Mouse (Mus musculus): ENCODE data around the gene Gm17174. TPM values are rescaled to one million over a fixed set of nuclear protein-coding genes. Genes with fewer than 3 reads are reported as not detected.
"Not testable (repeated sequence)": the region's sequence is repeated elsewhere in the genome, so short reads cannot be mapped to it uniquely, and the experiment has no call there.

Gm17174 gene
- total RNA-seq (2015; ENCODE audit: low replicate concordance) = not detected in 2 replicates
- total RNA-seq (2017; ENCODE audit: low replicate concordance) = not detected in 2 replicates

DNA sequence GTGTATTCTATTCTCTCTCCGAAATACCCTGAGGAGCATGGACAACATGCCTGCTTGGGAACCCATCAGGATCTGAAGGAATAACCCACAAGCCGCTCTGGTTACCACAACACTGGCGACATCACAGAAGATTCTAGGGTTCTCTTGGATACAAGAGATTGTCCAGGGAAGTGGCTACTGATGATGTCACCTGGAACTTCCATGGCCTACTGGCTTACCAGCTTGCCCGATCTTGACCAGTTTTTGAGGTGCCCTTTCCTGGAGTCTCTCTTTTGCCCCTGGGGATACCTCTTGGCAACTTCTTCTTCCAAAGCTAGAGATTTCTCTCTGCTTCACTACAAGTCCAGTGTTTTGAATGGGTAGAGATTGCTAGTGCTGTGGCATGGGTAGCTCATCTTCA is at the start of gene Gm17174:
Gm17174 (minus strand) TSS at position 101 of the 400 bp plus-strand sequence.
- not testable (repeated sequence) for ATAC-seq (replicated peaks; ENCODE audit: low FRiP score, poor library complexity, severe bottlenecking)

DNA sequence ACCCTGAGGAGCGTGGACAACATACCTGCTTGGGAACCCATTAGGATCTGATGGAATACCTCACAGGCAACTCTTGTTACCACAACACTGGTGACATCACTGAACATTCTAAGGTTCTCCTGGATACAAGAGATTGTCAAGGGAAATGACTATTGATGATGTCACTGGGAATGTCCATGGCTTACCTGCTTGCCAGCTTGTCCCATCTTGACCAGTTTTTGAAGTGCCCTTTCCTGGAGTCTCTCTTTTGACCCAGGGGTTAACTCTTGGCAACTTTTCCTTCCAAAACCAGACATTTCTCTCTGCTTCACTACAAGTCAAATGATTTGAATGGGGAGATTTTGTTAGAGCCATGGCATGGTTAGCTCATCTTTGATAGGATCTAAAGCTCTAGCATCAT is 43.6 kb upstream of the Gm17174 start, which contains the start of gene Gm4181:
Gm4181 (minus strand) TSS at position 101 of the 400 bp plus-strand sequence.
- not testable (repeated sequence) for ATAC-seq (replicated peaks; ENCODE audit: low FRiP score, poor library complexity, severe bottlenecking)

DNA sequence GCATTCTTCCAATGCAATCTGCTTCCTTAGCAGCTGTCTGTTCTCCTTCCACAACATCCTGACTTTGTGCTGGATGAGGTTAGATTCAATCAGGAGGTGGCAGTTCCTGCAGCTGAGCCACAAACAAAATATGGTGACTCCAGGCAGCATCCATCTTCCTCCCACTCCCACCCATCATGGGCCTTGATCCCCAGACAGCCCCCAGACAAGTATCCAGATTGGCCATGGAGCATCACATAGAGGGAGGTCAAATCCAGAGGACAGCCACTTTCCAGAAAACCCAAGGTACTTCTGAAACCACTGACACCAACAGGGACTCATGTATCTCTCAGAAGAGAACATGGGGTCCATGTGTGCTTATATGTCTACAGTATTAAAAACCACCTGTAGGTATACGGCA is 40.5 kb upstream of the Gm17174 start:
- ATAC-seq (replicated peaks; ENCODE audit: low FRiP score, poor library complexity, severe bottlenecking) = not testable (repeated sequence)

DNA sequence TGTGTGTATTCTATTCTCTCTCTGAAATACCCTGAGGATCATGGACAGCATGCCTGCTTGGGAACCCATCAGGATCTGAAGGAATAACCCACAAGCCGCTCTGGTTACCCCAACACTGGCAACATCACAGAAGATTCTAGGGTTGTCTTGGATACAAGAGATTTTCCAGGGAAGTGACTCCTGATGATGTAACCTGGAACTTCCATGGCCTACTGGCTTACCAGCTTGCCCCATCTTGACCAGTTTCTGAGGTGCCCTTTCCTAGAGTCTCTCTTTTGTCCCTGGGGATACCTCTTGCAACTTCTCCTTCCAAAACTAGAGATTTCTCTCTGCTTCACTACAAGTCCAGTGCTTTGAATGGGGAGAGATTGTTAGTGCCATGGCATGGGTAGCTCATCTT is 19.3 kb upstream of the Gm17174 start, which contains the start of gene Gm17078:
Gm17078 (minus strand) TSS at position 101 of the 400 bp plus-strand sequence.
- no peak for ATAC-seq (replicated peaks; ENCODE audit: low FRiP score, poor library complexity, severe bottlenecking)

DNA sequence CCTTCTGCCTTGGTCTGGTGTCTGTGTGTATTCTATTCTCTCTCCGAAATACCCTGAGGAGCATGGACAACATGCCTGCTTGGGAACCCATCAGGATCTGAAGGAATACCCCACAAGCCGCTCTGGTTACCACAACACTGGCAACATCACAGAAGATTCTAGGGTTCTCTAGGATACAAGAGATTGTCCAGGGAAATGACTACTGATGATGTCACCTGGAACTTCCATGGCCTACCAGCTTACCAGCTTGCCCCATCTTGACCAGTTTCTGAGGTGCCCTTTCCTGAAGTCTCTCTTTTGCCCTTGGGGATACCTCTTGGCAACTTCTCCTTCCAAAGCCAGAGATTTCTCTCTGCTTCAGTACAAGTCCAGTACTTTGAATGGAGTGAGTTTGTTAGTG is 18.0 kb downstream of the Gm17174 start, which contains the start of gene Gm17175:
Gm17175 (minus strand) TSS at position 101 of the 400 bp plus-strand sequence.
- ATAC-seq (replicated peaks; ENCODE audit: low FRiP score, poor library complexity, severe bottlenecking) = not testable (repeated sequence)

DNA sequence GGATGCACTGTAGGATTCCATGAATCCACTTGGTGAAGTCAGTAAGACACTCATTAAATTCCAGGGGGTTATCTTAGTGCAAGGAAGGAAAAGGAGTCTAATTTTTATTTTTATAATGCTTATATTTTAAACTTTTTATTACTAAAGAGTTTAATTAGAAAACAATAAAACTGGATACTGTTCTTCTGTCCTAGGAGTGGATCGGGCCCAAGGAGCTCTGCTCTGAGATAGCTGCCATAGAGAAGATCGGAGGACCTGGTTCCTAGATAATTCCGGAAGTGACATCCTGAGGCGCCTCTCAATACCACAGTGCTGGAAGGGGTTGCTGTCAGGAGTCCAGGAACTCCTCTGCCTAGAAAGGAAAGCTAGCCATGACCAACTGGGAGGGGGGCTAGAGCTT is 39.4 kb downstream of the Gm17174 start, which contains the start of gene Gm5622:
Gm5622 (plus strand) TSS at position 301 of the 400 bp plus-strand sequence.
- no peak for ATAC-seq (replicated peaks; ENCODE audit: low FRiP score, poor library complexity, severe bottlenecking)

Other genes starting within 250 kb of the Gm17174 start
- gene Gm7247, start 230.4 kb downstream of the Gm17174 start, total RNA-seq (2015; ENCODE audit: low replicate concordance) = not detected in 2 replicates
- gene Gm7247, start 230.4 kb downstream of the Gm17174 start, total RNA-seq (2017; ENCODE audit: low replicate concordance) = not detected in 2 replicates
- not detected in 2 replicates for gene Vmn2r88, start 181.3 kb downstream of the Gm17174 start, total RNA-seq (2015; ENCODE audit: low replicate concordance)
- gene Vmn2r88, start 181.3 kb downstream of the Gm17174 start, total RNA-seq (2017; ENCODE audit: low replicate concordance) = not detected in 2 replicates
- gene Vmn2r89, start 140.3 kb downstream of the Gm17174 start, total RNA-seq (2015; ENCODE audit: low replicate concordance) = not detected in 2 replicates
- not detected in 2 replicates for gene Vmn2r89, start 140.3 kb downstream of the Gm17174 start, total RNA-seq (2017; ENCODE audit: low replicate concordance)
- not detected in 2 replicates for gene Gm5622, start 39.3 kb downstream of the Gm17174 start, total RNA-seq (2015; ENCODE audit: low replicate concordance)
- gene Gm5622, start 39.3 kb downstream of the Gm17174 start, total RNA-seq (2017; ENCODE audit: low replicate concordance) = not detected in 2 replicates
- not detected in 2 replicates for gene Gm17175, start 18.1 kb downstream of the Gm17174 start, total RNA-seq (2015; ENCODE audit: low replicate concordance)
- not detected in 2 replicates for gene Gm17175, start 18.1 kb downstream of the Gm17174 start, total RNA-seq (2017; ENCODE audit: low replicate concordance)
- not detected in 2 replicates for gene Gm17078, start 19.2 kb upstream of the Gm17174 start, total RNA-seq (2015; ENCODE audit: low replicate concordance)
- not detected in 2 replicates for gene Gm17078, start 19.2 kb upstream of the Gm17174 start, total RNA-seq (2017; ENCODE audit: low replicate concordance)
- not detected in 2 replicates for gene Gm4181, start 43.5 kb upstream of the Gm17174 start, total RNA-seq (2015; ENCODE audit: low replicate concordance)
- not detected in 2 replicates for gene Gm4181, start 43.5 kb upstream of the Gm17174 start, total RNA-seq (2017; ENCODE audit: low replicate concordance)
- not detected in 2 replicates for gene Gm17079, start 103.3 kb upstream of the Gm17174 start, total RNA-seq (2015; ENCODE audit: low replicate concordance)
- not detected in 2 replicates for gene Gm17079, start 103.3 kb upstream of the Gm17174 start, total RNA-seq (2017; ENCODE audit: low replicate concordance)
- gene Gm5800, start 125.0 kb upstream of the Gm17174 start, total RNA-seq (2015; ENCODE audit: low replicate concordance) = not detected in 2 replicates
- gene Gm5800, start 125.0 kb upstream of the Gm17174 start, total RNA-seq (2017; ENCODE audit: low replicate concordance) = not detected in 2 replicates
- not detected in 2 replicates for gene Ang4, start 181.5 kb upstream of the Gm17174 start, total RNA-seq (2015; ENCODE audit: low replicate concordance)
- gene Ang4, start 181.5 kb upstream of the Gm17174 start, total RNA-seq (2017; ENCODE audit: low replicate concordance) = not detected in 2 replicates
- gene AY358078, start 207.9 kb upstream of the Gm17174 start, total RNA-seq (2015; ENCODE audit: low replicate concordance) = not detected in 2 replicates
- not detected in 2 replicates for gene AY358078, start 207.9 kb upstream of the Gm17174 start, total RNA-seq (2017; ENCODE audit: low replicate concordance)